Mouse (Mus musculus): ENCODE measurements around the gene Acads. TPM values are rescaled to one million over a fixed set of nuclear protein-coding genes. Genes with fewer than 3 reads are reported as not detected.
"Not testable (repeated sequence)": the region's sequence is repeated elsewhere in the genome, so short reads cannot be mapped to it uniquely, and the experiment has no call there.

The Acads gene
- 35.5 and 37.4 TPM in 2 replicates for polyA plus RNA-seq (2014; fragmentation: Nextera tagmentation; extraction: Ambion mirVana)

GRCm38 (mm10) chr5:115118961-115119570 is at the start of gene Acads:
Gene Acads (minus strand): TSS chr5:115119346.
- Histone ChIP-seq H3K27me3 (replicated peaks; ENCODE audit: control insufficient read depth, insufficient read depth, low read length) (no peaks in the 10 kb centered on the region), H3K9me3 (ENCODE audit: control insufficient read depth, low read length) (no peaks in the 10 kb centered on the region), H3K4me1 (replicated peaks; ENCODE audit: control insufficient read depth, insufficient read depth, low read length) (no peaks in the 10 kb centered on the region; the same call in 1 of the 2 replicates), H3K36me3 (ENCODE audit: control insufficient read depth, insufficient read depth, low read length) (peaks cover 16% of the 10 kb centered on the region; the same call in 1 of the 2 replicates), H3K4me2 (peak within 1 kb of the TSS; percentile 94), H3K9ac (ENCODE audit: low read depth, low read length) (peak within 1 kb of the TSS; percentile 89), H3K27ac (ENCODE audit: low read depth, low read length) (peak within 1 kb of the TSS; percentile 70), H3K4me3 (ENCODE audit: low read depth, low read length) (peak within 1 kb of the TSS; percentile 92)
- DNase-seq (ENCODE audit: low spot score), result peak; percentile 88
- under 1% methylated on average over 39 of the region's 39 CpGs for WGBS
- ATAC-seq (replicated peaks; ENCODE audit: low FRiP score), result peak; percentile 95

- Histone ChIP-seq H3K9me3 (ENCODE audit: control insufficient read depth, low read length) (no peaks in the 10 kb centered on the region), H3K4me3 (ENCODE audit: low read depth, low read length) (no peak overlapping the region), H3K4me1 (replicated peaks; ENCODE audit: control insufficient read depth, insufficient read depth, low read length) (peaks cover 24% of the 10 kb centered on the region), H3K27ac (ENCODE audit: low read depth, low read length) (peak overlapping the region; percentile 11; the same call in 1 of the 2 replicates), H3K27me3 (replicated peaks; ENCODE audit: control insufficient read depth, insufficient read depth, low read length) (no peaks in the 10 kb centered on the region), H3K36me3 (ENCODE audit: control insufficient read depth, insufficient read depth, low read length) (no peaks in the 10 kb centered on the region), H3K9ac (ENCODE audit: low read depth, low read length) (no peak overlapping the region), H3K4me2 (no peak overlapping the region; the same call in 1 of the 2 replicates)
- WGBS, result 49% methylated on average over 6 of the region's 6 CpGs
- DNase-seq (ENCODE audit: low spot score) (no peak), ATAC-seq (replicated peaks; ENCODE audit: low FRiP score) (no peak)
Observed at GRCm38 (mm10) chr5:115167396-115167795, 48.2 kb upstream of the Acads start.

GRCm38 (mm10) chr5:115166815-115167194 is 47.7 kb upstream of the Acads start:
- H3K4me2 ChIP-seq, result no peak overlapping the region
- H3K4me1 ChIP-seq (replicated peaks; ENCODE audit: control insufficient read depth, insufficient read depth, low read length), result peaks cover 24% of the 10 kb centered on the region
- no peaks in the 10 kb centered on the region for H3K9me3 ChIP-seq (ENCODE audit: control insufficient read depth, low read length)
- no peak overlapping the region for H3K9ac ChIP-seq (ENCODE audit: low read depth, low read length)
- no peaks in the 10 kb centered on the region for H3K27me3 ChIP-seq (replicated peaks; ENCODE audit: control insufficient read depth, insufficient read depth, low read length)
- no peak for DNase-seq (ENCODE audit: low spot score)
- ATAC-seq (replicated peaks; ENCODE audit: low FRiP score), result no peak
- no peak overlapping the region for H3K4me3 ChIP-seq (ENCODE audit: low read depth, low read length)
- WGBS, result 78% methylated on average over 7 of the region's 7 CpGs
- no peaks in the 10 kb centered on the region for H3K36me3 ChIP-seq (ENCODE audit: control insufficient read depth, insufficient read depth, low read length)
- 0 out of 2 replicates have a peak overlapping the region, but pooled peaks have one; percentile 21 for H3K27ac ChIP-seq (ENCODE audit: low read depth, low read length)

- no peak; the same call in 1 of the 2 replicates for ATAC-seq (replicated peaks; ENCODE audit: low FRiP score)
- H3K4me1 ChIP-seq (replicated peaks; ENCODE audit: control insufficient read depth, insufficient read depth, low read length), result peaks cover 29% of the 10 kb centered on the region
- 0 out of 2 replicates have a peak overlapping the region, but pooled peaks have one; percentile 32 for H3K9ac ChIP-seq (ENCODE audit: low read depth, low read length)
- H3K9me3 ChIP-seq (ENCODE audit: control insufficient read depth, low read length), result no peaks in the 10 kb centered on the region
- H3K4me3 ChIP-seq (ENCODE audit: low read depth, low read length), result no peak overlapping the region
- H3K4me2 ChIP-seq, result no peak overlapping the region
- WGBS, result 62% methylated on average over 11 of the region's 11 CpGs
- no peaks in the 10 kb centered on the region for H3K36me3 ChIP-seq (ENCODE audit: control insufficient read depth, insufficient read depth, low read length)
- DNase-seq (ENCODE audit: low spot score), result no peak
- 0 out of 2 replicates have a peak overlapping the region, but pooled peaks have one; percentile 21 for H3K27ac ChIP-seq (ENCODE audit: low read depth, low read length)
- no peaks in the 10 kb centered on the region for H3K27me3 ChIP-seq (replicated peaks; ENCODE audit: control insufficient read depth, insufficient read depth, low read length)
Observed at GRCm38 (mm10) chr5:115165895-115166814, 47.0 kb upstream of the Acads start.

GRCm38 (mm10) chr5:115165351-115165750 is 46.2 kb upstream of the Acads start:
- DNase-seq (ENCODE audit: low spot score), result no peak
- WGBS, result 58% methylated on average over 9 of the region's 9 CpGs
- no peaks in the 10 kb centered on the region for H3K36me3 ChIP-seq (ENCODE audit: control insufficient read depth, insufficient read depth, low read length)
- H3K4me1 ChIP-seq (replicated peaks; ENCODE audit: control insufficient read depth, insufficient read depth, low read length), result peaks cover 35% of the 10 kb centered on the region
- no peak overlapping the region for H3K27ac ChIP-seq (ENCODE audit: low read depth, low read length)
- H3K27me3 ChIP-seq (replicated peaks; ENCODE audit: control insufficient read depth, insufficient read depth, low read length), result no peaks in the 10 kb centered on the region
- no peaks in the 10 kb centered on the region for H3K9me3 ChIP-seq (ENCODE audit: control insufficient read depth, low read length)
- ATAC-seq (replicated peaks; ENCODE audit: low FRiP score), result no peak
- no peak overlapping the region for H3K9ac ChIP-seq (ENCODE audit: low read depth, low read length)
- H3K4me3 ChIP-seq (ENCODE audit: low read depth, low read length), result no peak overlapping the region
- H3K4me2 ChIP-seq, result no peak overlapping the region

- H3K27me3 ChIP-seq (replicated peaks; ENCODE audit: control insufficient read depth, insufficient read depth, low read length); H3K4me3 ChIP-seq (ENCODE audit: low read depth, low read length); H3K4me2 ChIP-seq; H3K9me3 ChIP-seq (ENCODE audit: control insufficient read depth, low read length); ATAC-seq (replicated peaks; ENCODE audit: low FRiP score); H3K9ac ChIP-seq (ENCODE audit: low read depth, low read length); H3K27ac ChIP-seq (ENCODE audit: low read depth, low read length); DNase-seq (ENCODE audit: low spot score); H3K36me3 ChIP-seq (ENCODE audit: control insufficient read depth, insufficient read depth, low read length): not testable (repeated sequence)
- 77% methylated on average over 4 of the region's 4 CpGs for WGBS
- H3K4me1 ChIP-seq (replicated peaks; ENCODE audit: control insufficient read depth, insufficient read depth, low read length), result peaks cover 37% of the 10 kb centered on the region
Observed at GRCm38 (mm10) chr5:115164446-115164845, 45.3 kb upstream of the Acads start.

- H3K9ac ChIP-seq (ENCODE audit: low read depth, low read length), result no peak overlapping the region
- no peak overlapping the region for H3K4me2 ChIP-seq
- no peaks in the 10 kb centered on the region for H3K27me3 ChIP-seq (replicated peaks; ENCODE audit: control insufficient read depth, insufficient read depth, low read length)
- WGBS, result 44% methylated on average over 8 of the region's 8 CpGs
- H3K4me3 ChIP-seq (ENCODE audit: low read depth, low read length), result no peak overlapping the region
- H3K4me1 ChIP-seq (replicated peaks; ENCODE audit: control insufficient read depth, insufficient read depth, low read length), result peaks cover 39% of the 10 kb centered on the region
- no peak overlapping the region for H3K27ac ChIP-seq (ENCODE audit: low read depth, low read length)
- no peak for ATAC-seq (replicated peaks; ENCODE audit: low FRiP score)
- H3K9me3 ChIP-seq (ENCODE audit: control insufficient read depth, low read length), result no peaks in the 10 kb centered on the region
- no peak for DNase-seq (ENCODE audit: low spot score)
- no peaks in the 10 kb centered on the region for H3K36me3 ChIP-seq (ENCODE audit: control insufficient read depth, insufficient read depth, low read length)
Observed at GRCm38 (mm10) chr5:115163563-115163962, 44.4 kb upstream of the Acads start.

GRCm38 (mm10) chr5:115161940-115162279 is 42.8 kb upstream of the Acads start:
- H3K9ac ChIP-seq (ENCODE audit: low read depth, low read length); DNase-seq (ENCODE audit: low spot score); ATAC-seq (replicated peaks; ENCODE audit: low FRiP score); H3K4me2 ChIP-seq; H3K4me3 ChIP-seq (ENCODE audit: low read depth, low read length); H3K36me3 ChIP-seq (ENCODE audit: control insufficient read depth, insufficient read depth, low read length); H3K9me3 ChIP-seq (ENCODE audit: control insufficient read depth, low read length); H3K27ac ChIP-seq (ENCODE audit: low read depth, low read length); H3K27me3 ChIP-seq (replicated peaks; ENCODE audit: control insufficient read depth, insufficient read depth, low read length): not testable (repeated sequence)
- 60% methylated on average over 1 of the region's 1 CpGs for WGBS
- peaks cover 28% of the 10 kb centered on the region for H3K4me1 ChIP-seq (replicated peaks; ENCODE audit: control insufficient read depth, insufficient read depth, low read length)
